Comparison of ENCODE assay signal across 11 mouse cellular contexts in the genomic region with DNA sequence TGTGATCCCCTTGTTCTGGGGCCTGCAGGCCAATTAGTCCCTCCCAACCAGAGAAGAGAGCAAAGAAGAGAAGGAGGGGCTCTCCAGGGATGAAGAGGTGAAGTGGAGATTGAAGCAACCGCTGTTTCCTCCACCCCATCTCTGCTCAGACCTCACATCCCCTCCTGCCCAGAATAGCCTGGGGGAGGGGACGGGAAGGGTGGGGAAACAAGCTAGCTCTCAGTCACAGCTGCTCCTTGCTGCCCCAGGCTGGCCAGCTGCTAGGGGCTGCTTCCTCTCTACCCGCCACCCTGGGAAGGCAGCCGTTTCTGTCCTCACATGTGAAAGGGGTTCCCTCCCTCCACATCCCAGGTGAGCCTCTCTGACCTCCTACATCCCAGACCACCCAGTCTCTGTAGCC.
DNase-seq lines count a peak whose midpoint lies in the region; ATAC-seq and TF ChIP-seq lines count a peak whose summit lies in the region.
"Had no signal": no experiment of that assay in that cellular context is flagged by ENCODE, and none has a peak within 500 bp of the region (broad histone marks: within the 10 kb centered on the region; RNA-seq: fewer than 3 reads in every experiment).

No protein-coding gene starts in this region.

- 12% methylated on average over 4 of the region's 4 CpGs for whole genome bisulfite sequencing in lung, embryonic 15.5 days
- 30% methylated on average over 4 of the region's 4 CpGs for WGBS in lung, adult 2 months
- WGBS in limb, embryonic 13.5 days = 9% methylated on average over 4 of the region's 4 CpGs

- no peak for TF ChIP-seq POLR2A in lung, adult 2 months (IDR thresholded peaks at IDR 0.05; ENCODE audit: borderline replicate concordance, extremely low read depth, low read depth, low read length)

- 0 out of 2 replicates have a peak, but pooled peaks have one; percentile 11 for ATAC-seq in lung, embryonic 15.5 days (ENCODE audit: borderline replicate concordance, extremely low read depth, low FRiP score, low TSS enrichment)
- ATAC-seq in limb, embryonic 13.5 days (ENCODE audit: low FRiP score, low read depth) = peak; percentile 59

- no peaks in the 10 kb centered on the region for H3K36me3 ChIP-seq in lung, embryonic 15.5 days
- no peaks in the 10 kb centered on the region for H3K36me3 ChIP-seq in limb, embryonic 13.5 days

- no peak for DNase-seq in lung, adult 2 months
- DNase-seq in embryo, embryonic 10.5 days (ENCODE audit: low spot score) = peak; percentile 38
- DNase-seq in thymus, postnatal 0 days (ENCODE audit: low spot score) = peak; percentile 82
- DNase-seq in kidney, adult 11 months = no peak
- no peak for DNase-seq in frontal cortex, postnatal 25 days (ENCODE audit: low spot score in 2 of 2)
- DNase-seq: cerebellum, adult 9-11 months; heart, adult 18-20 months; kidney, postnatal 25 days had no signal

- TF ChIP-seq CTCF in lung, adult 2 months (IDR thresholded peaks at IDR 0.05; ENCODE audit: insufficient read depth, low read length) = no peak

- no peak overlapping the region for H3K4me2 ChIP-seq in lung, embryonic 15.5 days
- no peak overlapping the region for H3K4me2 ChIP-seq in limb, embryonic 13.5 days (replicated peaks)

- no peak overlapping the region for H3K27ac ChIP-seq in lung, embryonic 15.5 days
- H3K27ac ChIP-seq in limb, embryonic 13.5 days = no peak overlapping the region
- H3K27ac ChIP-seq: macrophage had no signal

- no peaks in the 10 kb centered on the region for H3K9me3 ChIP-seq in lung, embryonic 15.5 days
- H3K9me3 ChIP-seq in limb, embryonic 13.5 days = no peaks in the 10 kb centered on the region

- H3K27me3 ChIP-seq in lung, embryonic 15.5 days = no peaks in the 10 kb centered on the region
- H3K27me3 ChIP-seq in limb, embryonic 13.5 days = peaks cover 49% of the 10 kb centered on the region; the same call in 1 of the 2 replicates

- no peaks in the 10 kb centered on the region for H3K4me1 ChIP-seq in lung, embryonic 15.5 days
- H3K4me1 ChIP-seq in lung, adult 2 months (ENCODE audit: control insufficient read depth, insufficient read depth, low read length) = no peaks in the 10 kb centered on the region
- H3K4me1 ChIP-seq in limb, embryonic 13.5 days = peaks cover 15% of the 10 kb centered on the region

- H3K4me3 ChIP-seq in lung, embryonic 15.5 days = no peak overlapping the region
- no peak overlapping the region for H3K4me3 ChIP-seq in lung, adult 2 months (replicated peaks; ENCODE audit: extremely low read depth, low read depth, low read length)
- H3K4me3 ChIP-seq in limb, embryonic 13.5 days = no peak overlapping the region

- H3K9ac ChIP-seq in lung, embryonic 15.5 days = no peak overlapping the region
- peak overlapping the region; percentile 5; the same call in 1 of the 2 replicates for H3K9ac ChIP-seq in limb, embryonic 13.5 days

Comparison
In these comparisons a context has a peak if more than half of its experiments do, and no peak if none do; other contexts are left out.
1. DNase-seq: peak in embryo, embryonic 10.5 days (single experiment) and thymus, postnatal 0 days (single experiment); none in lung, adult 2 months (single experiment), kidney, adult 11 months (single experiment) and frontal cortex, postnatal 25 days (0 of 2).